Mouse (Mus musculus) gastrocnemius, adult 8-10 months (tissue): ENCODE measurements around the gene Gm21093. TPM values are rescaled to one million over a fixed set of nuclear protein-coding genes. Genes with fewer than 3 reads are reported as not detected.
"Not testable (repeated sequence)": the region's sequence is repeated elsewhere in the genome, so short reads cannot be mapped to it uniquely, and the experiment has no call there.

Source experiments
- DNase-seq, 2 experiments: peaks; one replicate each; pipeline ENCODE4 v3.0.0; 2022; ENCODE audit warnings: low spot score in 2 of 2
- total RNA-seq, 4 experiments: library from RNA; stranded (reverse); gene quantifications; 2 replicates each; pipeline ENCODE4 v1.2.4; 2022

The Gm21093 gene
- total RNA-seq, result not detected

DNA sequence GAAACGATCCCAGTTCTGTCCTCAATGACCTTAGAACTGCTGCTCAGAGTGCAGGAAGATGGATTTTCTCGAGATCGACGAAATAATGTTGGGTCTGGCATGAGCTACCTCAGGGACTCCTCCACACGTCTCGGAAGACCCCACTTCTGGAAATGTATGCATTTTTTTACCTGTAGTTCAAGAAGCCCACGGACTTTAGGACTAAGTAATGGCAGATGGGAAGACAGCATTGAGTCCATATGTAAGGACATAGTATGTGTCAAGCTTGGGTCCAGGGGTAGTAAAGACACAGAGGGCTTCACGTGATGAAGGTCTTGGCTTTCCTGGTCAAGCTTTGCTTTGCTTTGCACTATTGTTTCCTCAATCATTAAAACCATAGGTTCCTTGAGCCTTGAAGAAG, at the start of gene Gm21093:
TSS of gene Gm21093 (minus strand) at position 101 of the 400 bp plus-strand sequence.
- not testable (repeated sequence) for DNase-seq

Other genes starting within 250 kb of the Gm21093 start
- gene Gm21541, start 131.1 kb downstream of the Gm21093 start, total RNA-seq, result not detected
- under 1 TPM in 1 of 4 experiments, not detected in 3; 0.52 TPM for gene Gm20878, start 93.2 kb downstream of the Gm21093 start, total RNA-seq
- under 1 TPM in 1 of 4 experiments, not detected in 3; 0.08 TPM for gene Fam205a4, start 68.7 kb downstream of the Gm21093 start, total RNA-seq
- not detected for gene Gm3893, start 56.5 kb upstream of the Gm21093 start, total RNA-seq
- gene Gm13304, start 80.1 kb upstream of the Gm21093 start, total RNA-seq, result 10 to 100 TPM in 2 of 4 experiments, 1 to 10 TPM in 2; 6.3 to 13.8 (median 10.2) TPM
- not detected for gene Gm13306, start 118.7 kb upstream of the Gm21093 start, total RNA-seq
- 1 to 10 TPM in 1 of 4 experiments, under 1 TPM in 1, not detected in 2; 0.75 to 1.8 TPM for gene Gm13305, start 133.9 kb upstream of the Gm21093 start, total RNA-seq
- 1 to 10 TPM in 2 of 4 experiments, under 1 TPM in 2; 0.68 to 2.0 (median 1.3) TPM for gene Gm10600, start 205.9 kb upstream of the Gm21093 start, total RNA-seq
- not detected for gene Ccl21b, start 221.0 kb upstream of the Gm21093 start, total RNA-seq